Mouse (Mus musculus): ENCODE results near the gene Vmn1r116.
"Not testable (repeated sequence)": the region's sequence is repeated elsewhere in the genome, so short reads cannot be mapped to it uniquely, and the experiment has no call there.

Gene Vmn1r116

GRCm38 (mm10) chr7:20871956-20872355 lies at the start of gene Vmn1r116:
Vmn1r116 (plus strand) TSS chr7:20872256.
- not testable (repeated sequence) for DNase-seq (ENCODE audit: extremely low spot score)

GRCm38 (mm10) chr7:20844885-20845284 lies 27.2 kb upstream of the Vmn1r116 start, which contains the start of gene Vmn1r115:
Vmn1r115 (minus strand) TSS chr7:20844985.
- not testable (repeated sequence) for DNase-seq (ENCODE audit: extremely low spot score)

- DNase-seq (ENCODE audit: extremely low spot score), result not testable (repeated sequence)
Measured at GRCm38 (mm10) chr7:20884021-20884420, 12.0 kb downstream of the Vmn1r116 start, which contains the start of gene Vmn1r117. Vmn1r117 (minus strand) TSS chr7:20884121.

GRCm38 (mm10) chr7:20912247-20912646 lies 40.2 kb downstream of the Vmn1r116 start, which contains the start of gene Vmn1r118:
Vmn1r118 (minus strand) TSS chr7:20912347.
- not testable (repeated sequence) for DNase-seq (ENCODE audit: extremely low spot score)
